Mouse (Mus musculus) right cerebral cortex, postnatal 4 days (tissue): Measurements from ENCODE around the gene Llph.

ENCODE experiments used
- DNase-seq: peaks from one replicate; pipeline ENCODE4 v3.0.0-alpha.2; 2022

The Llph gene

GRCm38 (mm10) chr10:120280375-120280774, 53.5 kb downstream of the Llph start:
- DNase-seq, result no peak

GRCm38 (mm10) chr10:120281700-120282099, 54.8 kb downstream of the Llph start:
- DNase-seq, result no peak
